Mouse (Mus musculus) kidney, adult 2 months (tissue): ENCODE measurements around the gene Gm9837.

Experiments
- CTCF ChIP-seq: fragments of 200-500 bp; conservative IDR thresholded peaks from 2 replicates; pipeline ENCODE4 v1.5.1; 2011; ENCODE audit warnings: low read depth, mild to moderate bottlenecking, control low read depth, low read length, moderate library complexity, mixed read lengths; ENCODE audit not compliant: insufficient read depth, insufficient read length
- POLR2A ChIP-seq: fragments of 200-500 bp; IDR thresholded peaks from one replicate; pipeline ENCODE4 v1.6.1; 2011; ENCODE audit warnings: low read depth, low read length, control low read depth

GRCm38 (mm10) chr11:53483159-53483891 lies 13.0 kb upstream of the Gm9837 start:
- TF ChIP-seq POLR2A: no peak
- no peak for TF ChIP-seq CTCF
